Mouse (Mus musculus) bone marrow macrophage, adult 2 months (primary cell): ENCODE results near the gene Ndfip2.

ENCODE experiments used
- CTCF ChIP-seq: IDR thresholded peaks from 2 replicates; pipeline ENCODE4 v1.5.1; 2012; ENCODE audit warnings: low read depth, mild to moderate bottlenecking, low read length, moderate library complexity
- POLR2A ChIP-seq: IDR thresholded peaks from 2 replicates; pipeline ENCODE4 v1.6.1; 2012; ENCODE audit warnings: mild to moderate bottlenecking, low read depth, low read length, borderline replicate concordance

- TF ChIP-seq POLR2A (no peak), CTCF (no peak)
Measured at GRCm38 (mm10) chr14:105222240-105222639, 36.1 kb upstream of the Ndfip2 start.
